ENCODE assay signal across 9 mouse cellular contexts in the genomic region with DNA sequence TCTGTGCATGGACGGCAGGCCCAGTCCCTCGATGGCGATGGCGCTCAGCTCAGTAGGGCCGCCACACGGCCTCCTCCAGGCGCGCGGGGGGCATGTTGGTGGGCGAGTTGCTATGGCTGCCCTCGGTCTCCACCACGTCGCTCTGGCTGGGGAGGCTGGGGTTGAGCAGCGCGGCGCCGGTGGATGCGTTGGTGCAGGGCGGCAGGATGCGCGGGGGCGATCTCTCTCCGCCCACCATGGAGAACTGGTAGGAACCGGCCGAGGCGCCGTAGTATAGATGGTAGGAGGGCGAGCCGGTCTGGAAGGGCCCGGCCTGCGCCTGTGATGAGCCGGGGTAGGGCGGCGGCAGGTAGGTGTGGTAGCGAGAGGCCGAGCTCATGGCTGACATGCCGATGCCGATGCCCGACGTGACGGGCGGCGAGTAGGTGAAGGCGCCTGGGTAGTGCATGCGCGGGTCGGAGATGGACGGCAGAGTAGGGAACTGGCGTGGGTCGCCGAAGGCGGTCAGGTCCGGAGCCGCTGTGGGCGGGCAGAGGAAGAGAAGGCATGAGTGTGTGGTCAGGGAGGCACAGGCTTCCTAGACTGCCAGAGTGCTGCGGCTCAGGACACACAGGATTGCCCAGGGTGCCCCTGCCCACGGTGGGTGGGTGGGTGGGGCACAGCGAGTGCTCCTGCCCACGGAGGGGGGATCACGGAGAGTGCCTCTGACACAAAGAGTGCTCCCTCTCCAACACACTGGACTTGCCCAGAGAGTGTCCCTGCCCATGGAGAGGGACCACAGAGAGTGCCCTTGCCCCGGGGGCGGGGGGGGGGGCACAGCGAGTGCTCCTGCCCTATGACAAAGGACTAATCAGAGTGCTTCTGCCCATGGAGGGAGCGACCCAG.
DNase-seq lines count a peak whose midpoint lies in the region; ATAC-seq and TF ChIP-seq lines count a peak whose summit lies in the region.
"Had no signal": no experiment of that assay in that cellular context is flagged by ENCODE, and none has a peak within 500 bp of the region (broad histone marks: within the 10 kb centered on the region; RNA-seq: fewer than 3 reads in every experiment).

No protein-coding gene starts in this region.

- ATAC-seq in embryonic facial prominence, embryonic 12.5 days (ENCODE audit: insufficient number of reproducible peaks, insufficient read depth, low FRiP score, low TSS enrichment) = peak; percentile 57
- no peak for ATAC-seq in intestine, postnatal 0 days
- ATAC-seq in midbrain, embryonic 15.5 days (replicated peaks) = peak; percentile 76
- ATAC-seq: Patski had no signal

- no peak for DNase-seq in layer of hippocampus, adult 2 months (ENCODE audit: low spot score in 2 of 2)
- no peak for DNase-seq in layer of hippocampus, adult 9-10 months (ENCODE audit: low spot score)
- DNase-seq in spleen, postnatal 4 days (ENCODE audit: low spot score in 2 of 2) = no peak
- DNase-seq in gastrocnemius, adult 8-10 months (ENCODE audit: low spot score in 2 of 2) = no peak
- DNase-seq in spleen, adult 12 weeks (ENCODE audit: low spot score) = no peak

- peak overlapping the region; percentile 43 for H3K9ac ChIP-seq in embryonic facial prominence, embryonic 12.5 days
- H3K9ac ChIP-seq in intestine, postnatal 0 days (ENCODE audit: low read depth, low read length) = peak overlapping the region; percentile 34; the same call in 1 of the 2 replicates
- peak overlapping the region; percentile 36 for H3K9ac ChIP-seq in midbrain, embryonic 15.5 days

- WGBS in embryonic facial prominence, embryonic 12.5 days = 12% methylated on average over 64 of the region's 64 CpGs
- WGBS in intestine, postnatal 0 days = 16% methylated on average over 61 of the region's 64 CpGs
- 12% methylated on average over 62 of the region's 64 CpGs for WGBS in midbrain, embryonic 15.5 days

- peaks cover 36% of the 10 kb centered on the region for H3K4me1 ChIP-seq in embryonic facial prominence, embryonic 12.5 days
- H3K4me1 ChIP-seq in intestine, postnatal 0 days (replicated peaks; ENCODE audit: control insufficient read depth, insufficient read depth, low read length) = 0 out of 2 replicates have a peak, but pooled peaks cover 5% of the 10 kb centered on the region
- H3K4me1 ChIP-seq in midbrain, embryonic 15.5 days = peaks cover 30% of the 10 kb centered on the region

- peaks cover 27% of the 10 kb centered on the region for H3K27me3 ChIP-seq in embryonic facial prominence, embryonic 12.5 days
- H3K27me3 ChIP-seq in intestine, postnatal 0 days (replicated peaks; ENCODE audit: control insufficient read depth, insufficient read depth, low read length) = peaks cover 15% of the 10 kb centered on the region
- peaks cover 27% of the 10 kb centered on the region for H3K27me3 ChIP-seq in midbrain, embryonic 15.5 days (replicated peaks)
- H3K27me3 ChIP-seq: Patski had no signal

- no peaks in the 10 kb centered on the region for H3K9me3 ChIP-seq in embryonic facial prominence, embryonic 12.5 days
- no peaks in the 10 kb centered on the region for H3K9me3 ChIP-seq in intestine, postnatal 0 days (ENCODE audit: control insufficient read depth)
- H3K9me3 ChIP-seq in midbrain, embryonic 15.5 days = no peaks in the 10 kb centered on the region

- TF ChIP-seq CTCF in layer of hippocampus, adult 2 months (conservative IDR thresholded peaks at IDR 0.05) = no peak
- no peak for TF ChIP-seq CTCF in intestine, postnatal 0 days (IDR thresholded peaks at IDR 0.05; ENCODE audit: low read depth)

- H3K36me3 ChIP-seq in embryonic facial prominence, embryonic 12.5 days = no peaks in the 10 kb centered on the region
- no peaks in the 10 kb centered on the region for H3K36me3 ChIP-seq in intestine, postnatal 0 days (ENCODE audit: control insufficient read depth, insufficient read depth)
- H3K36me3 ChIP-seq in midbrain, embryonic 15.5 days (replicated peaks) = no peaks in the 10 kb centered on the region

- H3K27ac ChIP-seq in layer of hippocampus, adult 2 months = no peak overlapping the region
- peak overlapping the region; percentile 23; the same call in 1 of the 2 replicates for H3K27ac ChIP-seq in embryonic facial prominence, embryonic 12.5 days
- no peak overlapping the region for H3K27ac ChIP-seq in intestine, postnatal 0 days (ENCODE audit: low read depth, low read length)
- no peak overlapping the region for H3K27ac ChIP-seq in midbrain, embryonic 15.5 days

- H3K4me3 ChIP-seq in layer of hippocampus, adult 2 months = peak overlapping the region; percentile 44
- H3K4me3 ChIP-seq in embryonic facial prominence, embryonic 12.5 days = peak overlapping the region; percentile 38
- peak overlapping the region; percentile 28 for H3K4me3 ChIP-seq in intestine, postnatal 0 days (ENCODE audit: low read depth, low read length)
- H3K4me3 ChIP-seq in midbrain, embryonic 15.5 days = peak overlapping the region; percentile 41

- H3K4me2 ChIP-seq in embryonic facial prominence, embryonic 12.5 days (replicated peaks) = peak overlapping the region; percentile 57
- H3K4me2 ChIP-seq in intestine, postnatal 0 days (replicated peaks; ENCODE audit: low read depth) = peak overlapping the region; percentile 64
- H3K4me2 ChIP-seq in midbrain, embryonic 15.5 days = peak overlapping the region; percentile 66
